Mouse (Mus musculus): ENCODE results near the gene Psme4.

Psme4 gene

GRCm38 (mm10) chr11:30785497-30785896 is 14.0 kb downstream of the Psme4 start:
- no peak for DNase-seq (ENCODE audit: low read depth, low spot score)

GRCm38 (mm10) chr11:30786230-30786983 is 14.9 kb downstream of the Psme4 start:
- DNase-seq (ENCODE audit: low read depth, low spot score), result no peak

- no peak for DNase-seq (ENCODE audit: low read depth, low spot score)
Observed at GRCm38 (mm10) chr11:30792680-30793079, 21.2 kb downstream of the Psme4 start.

GRCm38 (mm10) chr11:30793753-30794152 is 22.2 kb downstream of the Psme4 start:
- DNase-seq (ENCODE audit: low read depth, low spot score), result no peak

- DNase-seq (ENCODE audit: low read depth, low spot score), result peak; percentile 60
Observed at GRCm38 (mm10) chr11:30797236-30797635, 25.7 kb downstream of the Psme4 start.

GRCm38 (mm10) chr11:30799496-30799895 is 28.0 kb downstream of the Psme4 start:
- peak; percentile 61 for DNase-seq (ENCODE audit: low read depth, low spot score)

- peak; percentile 50 for DNase-seq (ENCODE audit: low read depth, low spot score)
Observed at GRCm38 (mm10) chr11:30800091-30800490, 28.6 kb downstream of the Psme4 start.

GRCm38 (mm10) chr11:30802421-30802820 is 30.9 kb downstream of the Psme4 start:
- no peak for DNase-seq (ENCODE audit: low read depth, low spot score)

- DNase-seq (ENCODE audit: low read depth, low spot score), result peak; percentile 17
Observed at GRCm38 (mm10) chr11:30821116-30821515, 49.6 kb downstream of the Psme4 start.

GRCm38 (mm10) chr11:30838793-30839192 is 67.3 kb downstream of the Psme4 start:
- no peak for DNase-seq (ENCODE audit: low read depth, low spot score)

- peak; percentile 17 for DNase-seq (ENCODE audit: low read depth, low spot score)
Observed at GRCm38 (mm10) chr11:30844355-30844754, 72.8 kb downstream of the Psme4 start.

- DNase-seq (ENCODE audit: low read depth, low spot score), result no peak
Observed at GRCm38 (mm10) chr11:30872425-30872824, 100.9 kb downstream of the Psme4 start.

- DNase-seq (ENCODE audit: low read depth, low spot score), result peak; percentile 91
Observed at GRCm38 (mm10) chr11:30885171-30885871, 113.8 kb downstream of the Psme4 start, which contains the start of the genes Gpr75 and Asb3. Gpr75 (plus strand) TSS chr11:30885358. Asb3 (plus strand) TSS chr11:30885416.

GRCm38 (mm10) chr11:30888153-30888552 is 116.6 kb downstream of the Psme4 start:
- no peak for DNase-seq (ENCODE audit: low read depth, low spot score)

- DNase-seq (ENCODE audit: low read depth, low spot score), result no peak
Observed at GRCm38 (mm10) chr11:30896201-30896600, 124.7 kb downstream of the Psme4 start.

GRCm38 (mm10) chr11:30899312-30899711 is 127.8 kb downstream of the Psme4 start:
- no peak for DNase-seq (ENCODE audit: low read depth, low spot score)

GRCm38 (mm10) chr11:30912311-30912710 is 140.8 kb downstream of the Psme4 start:
- no peak for DNase-seq (ENCODE audit: low read depth, low spot score)

- no peak for DNase-seq (ENCODE audit: low read depth, low spot score)
Observed at GRCm38 (mm10) chr11:30920641-30921040, 149.1 kb downstream of the Psme4 start.

GRCm38 (mm10) chr11:30923283-30923682 is 151.8 kb downstream of the Psme4 start:
- DNase-seq (ENCODE audit: low read depth, low spot score), result no peak

GRCm38 (mm10) chr11:30928079-30928478 is 156.6 kb downstream of the Psme4 start:
- no peak for DNase-seq (ENCODE audit: low read depth, low spot score)

- peak; percentile 20 for DNase-seq (ENCODE audit: low read depth, low spot score)
Observed at GRCm38 (mm10) chr11:30928498-30928897, 157.0 kb downstream of the Psme4 start.

Measured in brain, adult 2 months (tissue).